Mouse (Mus musculus) intestine, embryonic 15.5 days (tissue): ENCODE measurements around the gene Sult3a2. TPM values are rescaled to one million over a fixed set of nuclear protein-coding genes. Genes with fewer than 3 reads are reported as not detected.
"Not testable (repeated sequence)": the region's sequence is repeated elsewhere in the genome, so short reads cannot be mapped to it uniquely, and the experiment has no call there.

Source experiments
- ATAC-seq: fragments of 200-750 bp; cut with Nextera tagmentation; 2 replicates; pipeline ENCODE4 v1.8.0; 2017; ENCODE audit warnings: moderate TSS enrichment, moderate library complexity
- H3K27ac ChIP-seq: fragments of 300-500 bp; sonication (generic); 2 replicates; pipeline ENCODE4 v1.5.1; 2015; ENCODE audit warnings: mild to moderate bottlenecking, inconsistent platforms
- H3K27me3 ChIP-seq: fragments of 300-500 bp; sonication (generic); replicated peaks from 2 replicates; pipeline ENCODE4 v1.6.1; 2015; ENCODE audit warnings: inconsistent platforms
- H3K36me3 ChIP-seq: fragments of 300-500 bp; sonication (generic); 2 replicates; pipeline ENCODE4 v1.6.1; 2015; ENCODE audit warnings: inconsistent platforms
- H3K4me1 ChIP-seq: fragments of 300-500 bp; sonication (generic); replicated peaks from 2 replicates; pipeline ENCODE4 v1.6.1; 2015; ENCODE audit warnings: inconsistent platforms
- H3K4me2 ChIP-seq: fragments of 300-500 bp; sonication (generic); replicated peaks from 2 replicates; pipeline ENCODE4 v1.6.1; 2015; ENCODE audit warnings: mild to moderate bottlenecking, inconsistent platforms
- H3K4me3 ChIP-seq: fragments of 300-500 bp; sonication (generic); replicated peaks from 2 replicates; pipeline ENCODE4 v1.5.1; 2015; ENCODE audit warnings: inconsistent platforms
- H3K9ac ChIP-seq: fragments of 300-500 bp; sonication (generic); 2 replicates; pipeline ENCODE4 v1.6.1; 2015; ENCODE audit warnings: inconsistent platforms
- H3K9me3 ChIP-seq: fragments of 300-500 bp; sonication (generic); 2 replicates; pipeline ENCODE4 v1.6.1; 2016; ENCODE audit warnings: inconsistent platforms
- WGBS: fragments of 180-500 bp; shearing (Covaris S2); methylation state at CpG from one replicate; pipeline ENCODE4 v1.1.7; 2015; 5-methylcytosine and 5-hydroxymethylcytosine counted together
- polyA plus RNA-seq: library from polyadenylated mRNA; unstranded; fragments of >200 nt; fragmentation: Nextera tagmentation; extraction: Ambion mirVana; gene quantifications from 2 replicates; pipeline ENCODE4 v1.2.1, GENCODE M21; 2015

Sult3a2 gene
- polyA plus RNA-seq = not detected in 2 replicates

DNA sequence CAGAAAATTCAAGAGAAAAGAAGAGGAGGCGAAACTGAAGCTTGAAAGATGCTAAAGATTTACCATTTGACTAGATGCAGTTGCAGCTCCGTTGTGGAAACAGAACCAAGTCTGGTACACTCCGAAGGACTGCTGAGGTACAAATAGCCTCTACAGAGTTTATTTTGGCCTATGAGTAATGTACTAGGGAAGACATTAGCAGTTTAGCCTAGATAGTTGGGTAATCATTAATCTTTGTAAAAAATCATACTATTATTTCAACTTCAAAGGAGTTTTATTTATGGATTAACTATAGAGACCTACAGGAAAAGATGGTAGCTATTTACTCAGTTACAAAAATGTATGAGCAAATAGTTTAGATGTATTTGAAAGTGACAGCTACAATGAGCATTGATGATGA is at the start of gene Sult3a2:
Gene Sult3a2 (minus strand): TSS at position 101 of the 400 bp plus-strand sequence.
- Histone ChIP-seq H3K36me3 (no peaks in the 10 kb centered on the region), H3K27me3 (no peaks in the 10 kb centered on the region), H3K9me3 (no peaks in the 10 kb centered on the region), H3K9ac (no peak within 1 kb of the TSS), H3K4me1 (no peaks in the 10 kb centered on the region), H3K4me3 (no peak within 1 kb of the TSS), H3K4me2 (no peak within 1 kb of the TSS), H3K27ac (no peak within 1 kb of the TSS)
- ATAC-seq = no peak
- WGBS = 79% methylated on average over 3 of the region's 3 CpGs

- no peaks in the 10 kb centered on the region for H3K36me3 ChIP-seq
- H3K9ac ChIP-seq = no peak overlapping the region
- H3K4me1 ChIP-seq = no peaks in the 10 kb centered on the region
- H3K9me3 ChIP-seq = no peaks in the 10 kb centered on the region
- 92% methylated on average over 3 of the region's 3 CpGs for WGBS
- ATAC-seq = no peak
- no peaks in the 10 kb centered on the region for H3K27me3 ChIP-seq
- H3K4me2 ChIP-seq = no peak overlapping the region
- H3K27ac ChIP-seq = no peak overlapping the region
- H3K4me3 ChIP-seq = no peak overlapping the region
Observed at GRCm38 (mm10) chr10:33820892-33821291, 34.4 kb upstream of the Sult3a2 start.

DNA sequence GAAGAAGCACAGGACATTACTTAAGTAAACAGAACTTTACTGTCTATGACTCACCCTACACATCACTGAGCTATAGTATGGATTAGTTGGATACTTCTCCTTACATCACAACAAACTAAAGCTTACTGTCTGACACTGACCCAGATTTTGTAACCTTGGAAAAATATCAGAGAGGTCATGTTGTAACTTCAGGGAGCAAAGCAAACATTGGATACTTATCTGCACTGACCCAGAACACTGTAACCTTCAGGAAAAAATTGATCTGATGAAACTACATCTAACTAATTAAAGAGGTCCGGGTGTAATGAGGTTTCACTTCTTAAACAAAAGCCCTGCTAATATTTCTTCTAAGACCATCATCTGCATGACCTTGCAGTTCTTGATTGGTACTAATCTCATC is 30.4 kb upstream of the Sult3a2 start:
- H3K27ac ChIP-seq = no peak overlapping the region
- no peak overlapping the region for H3K4me3 ChIP-seq
- H3K4me2 ChIP-seq = no peak overlapping the region
- H3K9ac ChIP-seq = no peak overlapping the region
- 75% methylated on average over 1 of the region's 1 CpGs for WGBS
- no peaks in the 10 kb centered on the region for H3K4me1 ChIP-seq
- no peaks in the 10 kb centered on the region for H3K27me3 ChIP-seq
- no peaks in the 10 kb centered on the region for H3K9me3 ChIP-seq
- no peak for ATAC-seq
- no peaks in the 10 kb centered on the region for H3K36me3 ChIP-seq

DNA sequence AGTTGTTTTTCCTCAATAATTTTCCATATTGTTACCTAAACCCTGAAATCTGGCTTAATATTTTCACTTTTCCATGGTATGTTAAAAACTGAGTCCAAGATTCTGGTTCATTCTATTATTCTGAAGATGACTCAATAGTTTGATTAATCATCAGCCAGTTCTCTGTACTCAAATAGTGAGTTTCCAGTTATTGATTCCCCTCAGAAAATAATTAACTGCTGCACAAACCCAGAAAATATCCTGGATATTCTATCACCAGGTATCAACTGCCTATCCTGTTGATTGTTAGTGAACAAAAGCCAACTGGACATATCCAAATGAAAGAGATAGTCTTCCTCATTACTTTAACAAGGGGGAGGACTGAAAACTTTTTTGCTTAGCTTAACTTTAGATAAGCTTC is 27.8 kb upstream of the Sult3a2 start:
- Histone ChIP-seq H3K9me3 (no peaks in the 10 kb centered on the region), H3K4me2 (no peak overlapping the region), H3K27me3 (no peaks in the 10 kb centered on the region), H3K36me3 (no peaks in the 10 kb centered on the region), H3K4me1 (no peaks in the 10 kb centered on the region), H3K9ac (no peak overlapping the region), H3K4me3 (no peak overlapping the region), H3K27ac (no peak overlapping the region)
- ATAC-seq = no peak

DNA sequence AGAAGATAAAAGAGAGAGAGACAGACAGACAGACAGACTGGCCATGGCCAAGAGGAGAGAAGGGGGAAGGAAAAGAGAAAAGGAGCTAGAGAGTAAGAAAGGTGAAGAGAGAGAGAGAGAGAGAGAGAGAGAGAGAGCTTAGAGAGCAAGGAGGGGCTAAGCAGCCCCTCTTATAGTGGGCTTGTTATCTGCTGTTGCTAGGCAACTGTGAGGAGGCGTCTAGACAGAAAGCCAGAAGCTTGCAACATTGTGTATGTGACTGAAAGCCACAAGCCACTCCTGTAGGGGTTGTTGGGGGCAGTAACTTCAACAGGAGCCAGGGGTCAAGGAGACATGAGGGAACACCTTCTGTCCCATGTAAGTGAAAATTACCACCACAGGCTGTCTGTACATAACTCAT is 25.3 kb upstream of the Sult3a2 start:
- 24% methylated on average over 1 of the region's 1 CpGs for WGBS
- Histone ChIP-seq H3K4me3 (no peak overlapping the region), H3K4me1 (no peaks in the 10 kb centered on the region), H3K27ac (no peak overlapping the region), H3K9ac (no peak overlapping the region), H3K4me2 (no peak overlapping the region), H3K27me3 (no peaks in the 10 kb centered on the region), H3K9me3 (no peaks in the 10 kb centered on the region), H3K36me3 (no peaks in the 10 kb centered on the region)
- no peak for ATAC-seq

DNA sequence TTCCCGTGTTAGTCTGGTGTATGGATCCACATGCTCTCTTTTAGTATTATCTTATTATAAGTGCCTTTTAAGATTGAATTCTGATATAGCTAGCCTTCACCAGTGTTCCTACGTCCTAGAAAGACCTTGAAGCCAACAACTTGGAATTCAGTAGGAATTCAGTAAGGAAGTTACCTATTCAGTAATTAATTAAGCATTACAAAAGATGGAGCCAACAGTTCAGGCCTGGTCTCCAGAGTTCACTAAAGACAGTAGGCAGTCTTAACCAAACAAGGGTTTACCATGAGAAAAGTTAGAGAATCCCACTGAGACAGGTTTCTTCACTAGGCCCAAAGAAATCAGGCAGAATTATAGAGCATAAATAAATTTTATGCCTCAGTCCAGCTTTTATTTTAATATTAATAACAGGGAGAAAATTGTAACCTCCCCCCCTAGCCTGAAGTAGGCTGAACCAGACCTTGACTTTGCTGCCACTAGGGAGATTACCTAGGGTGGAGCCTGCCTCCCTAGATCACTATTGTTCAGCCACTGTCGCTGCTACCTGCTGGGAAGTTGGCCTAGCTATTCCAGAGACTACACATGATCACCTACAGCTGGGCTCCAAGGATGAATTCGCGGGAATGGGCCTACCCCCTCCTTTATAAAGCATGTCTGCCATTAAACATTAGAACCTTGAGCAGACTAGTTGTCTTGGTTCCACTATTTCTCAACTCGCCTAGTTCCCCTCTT is 10.9 kb upstream of the Sult3a2 start:
- H3K9ac ChIP-seq, H3K4me3 ChIP-seq, H3K4me2 ChIP-seq, H3K36me3 ChIP-seq, H3K27me3 ChIP-seq, H3K4me1 ChIP-seq, H3K27ac ChIP-seq, H3K9me3 ChIP-seq, ATAC-seq: not testable (repeated sequence)
- WGBS = 85% methylated on average over 6 of the region's 6 CpGs

DNA sequence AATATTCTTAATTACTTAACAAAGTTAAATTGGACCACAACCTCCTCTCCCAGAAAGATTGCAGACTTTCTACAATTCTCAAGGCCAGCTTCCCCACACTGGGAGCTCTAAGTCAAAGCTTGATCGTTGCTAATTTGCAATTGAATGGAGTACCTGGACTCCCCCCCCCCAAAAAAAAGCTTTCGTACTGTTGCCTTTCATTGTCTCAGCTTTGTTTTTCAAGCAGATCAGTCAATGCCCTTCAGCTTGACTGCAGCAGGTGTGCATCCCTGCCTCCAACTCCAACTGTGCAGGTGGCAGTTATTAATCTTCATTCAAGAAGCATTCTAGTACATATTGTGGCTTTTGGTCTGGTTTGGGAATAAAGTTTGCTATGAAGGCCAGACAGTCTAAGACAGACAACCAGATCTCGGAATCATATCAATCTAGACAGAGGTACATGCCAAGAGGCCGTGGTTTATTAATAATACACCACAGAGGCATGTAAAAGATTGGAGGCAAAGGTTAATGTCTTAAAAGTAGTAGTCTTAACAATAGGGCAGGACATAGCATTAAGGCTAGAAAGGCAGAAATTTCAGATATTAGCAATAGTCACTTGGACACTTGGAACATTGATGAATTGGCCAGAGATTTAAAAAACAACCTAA is 9.9 kb upstream of the Sult3a2 start:
- 85% methylated on average over 4 of the region's 4 CpGs for WGBS
- not testable (repeated sequence) for H3K4me3 ChIP-seq

DNA sequence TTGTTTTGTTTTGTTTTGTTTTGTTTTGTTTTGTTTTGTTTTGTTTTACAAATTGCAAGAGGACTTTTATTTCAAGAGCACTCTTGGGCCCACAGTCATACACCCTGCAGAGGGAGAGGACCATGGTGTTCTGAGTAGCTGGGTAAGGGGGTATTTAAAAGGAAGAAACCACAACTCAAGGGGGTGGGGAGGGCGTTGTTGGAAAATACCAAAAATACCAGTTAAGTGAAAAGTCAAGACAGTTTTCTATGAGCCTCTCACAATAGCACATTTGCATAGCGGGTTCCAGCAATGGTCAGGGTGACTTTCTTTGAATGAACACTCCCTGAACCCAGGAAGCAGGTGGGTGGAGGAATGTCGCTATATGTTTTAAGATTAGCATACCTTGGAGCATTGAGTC is 5.7 kb upstream of the Sult3a2 start:
- not testable (repeated sequence) for H3K4me2 ChIP-seq, H3K27me3 ChIP-seq, H3K9ac ChIP-seq, H3K27ac ChIP-seq, H3K9me3 ChIP-seq, H3K4me1 ChIP-seq, ATAC-seq, H3K4me3 ChIP-seq, H3K36me3 ChIP-seq
- 85% methylated on average over 3 of the region's 3 CpGs for WGBS

More for the DNA sequence above, 9.9 kb upstream of the Sult3a2 start:
- not testable (repeated sequence) for H3K27ac ChIP-seq, H3K9me3 ChIP-seq, H3K4me2 ChIP-seq, H3K27me3 ChIP-seq, H3K4me1 ChIP-seq, H3K9ac ChIP-seq, ATAC-seq, H3K36me3 ChIP-seq

DNA sequence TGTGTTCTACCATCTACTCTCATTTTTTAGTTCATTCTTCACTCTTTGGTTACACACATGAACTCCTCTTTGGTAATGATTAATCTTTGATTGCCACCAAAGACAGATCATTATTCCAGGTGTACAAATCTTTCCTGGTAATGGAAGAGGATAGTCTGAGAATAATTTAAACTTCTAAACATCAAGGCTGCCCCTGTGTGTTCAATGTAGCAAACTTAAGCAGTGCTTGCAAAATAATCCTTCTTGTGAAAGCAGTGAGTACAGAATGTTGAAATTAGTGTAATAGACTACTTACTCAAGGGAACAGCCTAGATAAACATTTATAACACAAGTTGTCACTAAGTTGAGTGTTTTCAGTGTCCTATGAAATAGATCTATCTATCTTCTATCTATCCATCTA is 1.0 kb upstream of the Sult3a2 start:
- H3K4me3 ChIP-seq = no peak overlapping the region

GRCm38 (mm10) chr10:33735251-33735650 is 51.3 kb downstream of the Sult3a2 start:
- H3K9ac ChIP-seq, H3K27ac ChIP-seq, H3K9me3 ChIP-seq, ATAC-seq, H3K4me2 ChIP-seq, H3K4me1 ChIP-seq, H3K27me3 ChIP-seq, H3K4me3 ChIP-seq, H3K36me3 ChIP-seq: not testable (repeated sequence)
- WGBS = 90% methylated on average over 7 of the region's 7 CpGs

More for the DNA sequence above, 1.0 kb upstream of the Sult3a2 start:
- H3K9ac ChIP-seq = no peak overlapping the region
- H3K4me1 ChIP-seq = no peaks in the 10 kb centered on the region
- H3K4me2 ChIP-seq = no peak overlapping the region
- H3K36me3 ChIP-seq = no peaks in the 10 kb centered on the region
- H3K27me3 ChIP-seq = no peaks in the 10 kb centered on the region
- H3K27ac ChIP-seq = no peak overlapping the region
- ATAC-seq = no peak
- no peaks in the 10 kb centered on the region for H3K9me3 ChIP-seq

- Histone ChIP-seq H3K36me3 (no peaks in the 10 kb centered on the region), H3K4me2 (no peak overlapping the region), H3K27me3 (no peaks in the 10 kb centered on the region), H3K27ac (no peak overlapping the region), H3K9me3 (no peaks in the 10 kb centered on the region), H3K4me1 (no peaks in the 10 kb centered on the region), H3K4me3 (no peak overlapping the region), H3K9ac (no peak overlapping the region)
- ATAC-seq = no peak
Observed at GRCm38 (mm10) chr10:33733241-33733640, 53.3 kb downstream of the Sult3a2 start.

GRCm38 (mm10) chr10:33732409-33733185 is 53.9 kb downstream of the Sult3a2 start:
- ATAC-seq = no peak
- Histone ChIP-seq H3K36me3 (no peaks in the 10 kb centered on the region), H3K4me1 (no peaks in the 10 kb centered on the region), H3K9ac (no peak overlapping the region), H3K27me3 (no peaks in the 10 kb centered on the region), H3K27ac (no peak overlapping the region), H3K4me2 (no peak overlapping the region), H3K9me3 (no peaks in the 10 kb centered on the region), H3K4me3 (no peak overlapping the region)
- 89% methylated on average over 4 of the region's 4 CpGs for WGBS
